Mouse (Mus musculus) liver, embryonic 14.5 days (tissue): Measurements from ENCODE around the gene Ddx20.

Experiments
- CTCF ChIP-seq: IDR thresholded peaks from 2 replicates; pipeline ENCODE4 v1.5.1; 2016; ENCODE audit warnings: antibody characterized with exemption, low read depth, control low read depth
- EP300 ChIP-seq: IDR thresholded peaks from 2 replicates; pipeline ENCODE4 v1.6.1; 2016; ENCODE audit warnings: antibody characterized with exemption, low read depth

DNA sequence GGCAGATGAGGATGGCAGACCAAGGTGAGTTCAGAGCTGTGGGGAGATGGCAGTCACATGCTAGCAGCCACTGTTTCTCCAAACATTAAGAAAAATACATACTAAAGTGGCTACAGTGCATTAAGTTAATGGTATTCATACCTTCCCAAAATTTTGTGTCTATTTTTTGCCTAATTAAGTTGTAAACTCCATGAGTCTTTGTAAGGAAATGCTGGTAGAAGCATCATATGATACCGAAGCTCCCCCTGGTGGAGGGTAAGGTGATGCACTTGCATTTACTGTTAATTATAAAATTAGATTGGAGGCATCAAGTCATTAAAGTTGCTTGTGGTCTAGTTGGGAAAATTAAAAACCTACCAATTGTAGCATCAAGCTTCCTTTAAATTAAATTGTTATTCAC, 38.7 kb upstream of the Ddx20 start:
- TF ChIP-seq CTCF (peak; percentile 75), EP300 (no peak)
